Mouse (Mus musculus) heart, adult 8-10 months (tissue): Measurements from ENCODE around the gene Ankrd27. TPM values are rescaled to one million over a fixed set of nuclear protein-coding genes. Genes with fewer than 3 reads are reported as not detected.

Source experiments
- DNase-seq: peaks from one replicate; pipeline ENCODE4 v3.0.0; 2022; ENCODE audit warnings: low spot score
- total RNA-seq, 4 experiments: library from RNA; stranded (reverse); gene quantifications; 2 replicates each; pipeline ENCODE4 v1.2.4; 2022

The Ankrd27 gene
- total RNA-seq, 4 experiments from 2014 or later: 8.6 to 12.0 (median 10.8) TPM

GRCm38 (mm10) chr7:35636229-35636628 is 50.2 kb downstream of the Ankrd27 start:
- no peak for DNase-seq

GRCm38 (mm10) chr7:35636874-35637273 is 50.8 kb downstream of the Ankrd27 start:
- no peak for DNase-seq

GRCm38 (mm10) chr7:35640072-35640471 is 54.0 kb downstream of the Ankrd27 start:
- DNase-seq: no peak

DNA sequence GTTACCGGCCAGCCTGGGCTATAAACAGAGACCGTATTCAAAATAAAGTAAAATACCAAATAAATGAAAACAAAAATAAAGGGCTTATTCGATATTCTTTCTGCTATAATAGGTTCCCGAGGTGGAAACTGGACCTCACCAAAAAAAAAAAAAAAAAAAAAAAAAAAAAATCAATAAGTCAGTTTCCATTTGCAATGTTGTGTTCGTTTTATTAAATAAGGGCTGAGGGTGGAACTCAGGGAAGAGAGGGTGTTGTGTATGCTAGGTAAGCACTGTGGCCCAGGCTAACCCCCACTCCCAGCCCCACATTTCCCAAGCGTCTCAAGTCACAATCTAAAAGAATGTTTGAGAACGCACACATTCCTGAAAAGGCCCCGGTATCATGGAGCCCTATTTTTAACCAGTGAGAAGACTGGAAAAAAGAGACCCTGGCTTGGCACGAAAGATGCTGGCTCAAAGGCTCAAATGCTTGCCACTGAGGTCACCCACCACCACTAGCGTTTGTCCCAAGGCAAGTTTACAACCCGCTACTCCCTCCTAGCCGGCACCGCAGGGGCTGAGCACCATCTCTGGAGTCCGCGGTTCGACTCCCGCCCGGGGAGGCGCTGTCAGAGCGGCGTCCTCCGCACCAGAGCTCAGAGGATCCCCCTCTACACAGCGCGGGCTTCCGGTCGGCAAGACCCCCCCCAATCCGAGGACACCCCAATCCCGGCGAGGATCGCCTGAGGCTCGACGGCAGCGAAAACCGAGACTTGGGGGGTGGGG is 60.5 kb downstream of the Ankrd27 start:
- DNase-seq: no peak

GRCm38 (mm10) chr7:35647101-35647698 is 61.2 kb downstream of the Ankrd27 start, which contains the start of gene Pdcd5:
Gene Pdcd5 (minus strand): TSS chr7:35647521.
- peak; percentile 97 for DNase-seq

DNA sequence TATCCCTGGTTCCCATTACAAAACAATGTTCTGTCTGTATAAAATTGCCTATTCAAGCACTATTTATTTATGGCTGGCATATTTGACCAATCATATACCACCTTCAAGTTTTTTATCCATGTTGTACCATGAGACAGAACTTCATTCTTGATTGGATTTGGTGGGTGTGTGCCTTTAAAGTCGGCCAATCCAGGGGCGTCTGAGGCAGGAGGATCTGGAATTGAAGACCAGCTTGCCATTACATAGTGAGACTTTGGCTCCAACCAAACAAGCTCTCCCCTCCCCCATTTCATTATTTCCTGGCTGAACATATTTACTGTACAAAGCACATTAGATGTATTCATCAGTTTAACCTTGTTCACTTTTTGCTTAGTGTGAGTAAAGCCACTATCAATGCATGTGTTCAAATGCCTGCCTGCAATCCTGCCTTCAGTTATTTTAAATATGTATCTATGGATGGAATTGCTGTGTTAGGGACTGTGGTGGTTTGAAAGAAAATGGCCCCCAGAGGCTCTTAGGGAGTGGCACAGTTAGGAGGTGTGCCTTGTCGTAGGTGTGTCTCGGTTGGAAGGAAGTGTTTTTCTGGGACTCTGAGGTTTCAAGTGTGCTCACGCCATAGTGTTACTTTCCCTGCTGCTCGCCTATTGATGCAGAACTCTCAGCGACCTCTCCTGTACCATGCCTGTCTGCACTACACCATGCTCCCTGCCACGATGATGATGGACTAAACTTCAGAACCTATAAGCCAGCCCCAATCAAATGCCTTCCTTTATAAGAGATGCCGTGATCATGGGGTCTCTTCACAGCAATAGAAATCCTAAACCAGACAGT is 62.4 kb downstream of the Ankrd27 start:
- no peak for DNase-seq

DNA sequence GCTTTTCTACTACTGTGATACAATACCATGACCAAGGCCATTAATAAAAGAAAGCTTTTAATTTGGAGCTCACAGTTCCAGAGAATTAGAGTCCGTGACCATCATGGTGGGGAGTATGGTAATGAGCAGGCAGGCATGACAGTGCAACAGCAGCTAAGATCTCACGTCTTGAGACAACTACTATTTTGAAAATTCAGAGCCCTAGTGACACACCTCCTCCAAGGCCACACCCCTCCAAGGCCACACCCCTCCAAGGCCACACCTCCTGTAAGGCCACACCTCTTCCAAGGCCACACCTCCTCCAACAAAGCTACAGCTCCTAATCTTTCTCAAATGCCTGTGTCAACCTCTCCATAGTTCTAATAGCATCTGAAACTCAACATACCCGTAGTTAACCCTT is 63.0 kb downstream of the Ankrd27 start:
- DNase-seq: no peak

GRCm38 (mm10) chr7:35650716-35651410 is 64.8 kb downstream of the Ankrd27 start:
- no peak for DNase-seq

DNA sequence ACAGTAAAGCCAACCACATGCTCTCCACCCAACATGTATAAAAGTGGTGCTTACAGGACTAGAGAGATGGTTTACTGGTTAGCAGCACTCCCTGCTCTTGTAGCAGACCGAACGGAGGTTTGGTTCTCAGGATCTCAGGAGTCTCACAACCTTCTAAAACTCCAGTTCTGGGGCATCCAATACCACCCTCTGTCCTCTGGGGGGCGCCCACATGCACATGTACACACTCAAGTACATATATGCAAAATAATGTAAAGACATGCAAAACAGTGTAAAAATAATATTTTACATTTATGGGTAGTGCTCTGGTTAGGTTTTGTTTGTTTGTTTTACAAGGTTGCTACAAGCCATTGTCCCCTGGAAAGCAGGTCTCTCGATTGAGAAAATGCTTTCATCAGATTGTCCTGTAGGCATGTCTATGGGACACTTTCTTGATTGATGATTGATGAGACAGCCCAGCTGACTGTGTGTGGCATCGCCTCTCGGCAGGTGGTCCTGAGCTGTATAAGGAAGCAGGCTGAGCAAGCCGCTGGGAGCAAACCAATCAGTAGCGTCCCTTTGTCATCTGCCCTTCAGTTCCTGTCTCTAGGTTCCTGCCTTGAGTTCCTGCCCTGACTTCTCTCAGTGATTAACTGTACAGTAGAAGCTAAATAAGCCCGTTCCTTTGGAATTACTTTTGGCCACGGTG is 65.7 kb downstream of the Ankrd27 start:
- DNase-seq: no peak

GRCm38 (mm10) chr7:35657829-35658228 is 71.8 kb downstream of the Ankrd27 start:
- no peak for DNase-seq

DNA sequence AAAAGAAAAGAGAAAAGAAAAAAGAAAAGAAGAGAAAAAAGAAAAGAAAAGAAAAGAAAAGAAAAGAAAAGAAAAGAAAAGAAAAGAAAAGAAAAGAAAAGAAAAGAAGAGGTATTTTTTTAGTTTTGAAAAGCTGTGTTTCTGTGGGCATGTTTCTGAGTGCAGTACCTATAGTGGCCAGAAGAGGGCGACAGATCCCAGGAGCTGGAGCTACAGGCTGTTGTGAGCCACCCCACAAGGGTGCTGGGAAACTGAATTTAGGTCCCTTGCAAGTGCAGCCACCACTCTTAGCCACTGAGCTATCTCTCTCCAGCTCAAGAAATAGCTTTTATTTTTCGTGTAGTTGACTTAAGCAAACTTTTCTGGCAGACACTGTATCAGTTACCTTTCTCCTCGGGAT is 73.1 kb downstream of the Ankrd27 start:
- DNase-seq: no peak

DNA sequence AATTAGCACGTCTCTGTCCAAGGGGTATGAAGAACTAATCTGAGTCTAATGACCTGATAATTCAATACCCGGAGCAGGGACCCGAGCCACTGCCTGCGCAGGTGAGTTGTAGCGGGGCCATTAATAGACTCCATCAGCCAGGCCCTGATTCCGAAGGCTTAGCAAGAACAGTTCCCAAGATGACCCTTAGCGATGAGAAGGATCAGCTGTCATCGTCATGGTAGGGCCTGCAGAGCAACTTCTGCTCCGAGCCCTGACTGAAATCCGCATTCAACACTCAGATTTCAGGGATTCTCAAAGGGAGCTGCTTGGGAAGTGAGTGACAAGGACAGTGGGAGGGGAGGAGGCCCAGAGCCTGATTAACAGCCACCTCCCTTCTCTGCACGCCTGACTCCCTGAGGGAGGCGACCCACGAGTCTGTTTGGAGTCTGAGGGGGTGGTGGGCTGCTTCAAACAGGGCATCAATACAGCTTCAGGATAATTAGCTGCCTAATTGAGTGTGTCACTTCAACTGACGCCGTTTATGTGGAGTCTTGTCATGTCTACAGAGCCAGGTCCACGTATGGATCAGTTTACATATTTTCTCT is 77.8 kb downstream of the Ankrd27 start:
- no peak for DNase-seq

DNA sequence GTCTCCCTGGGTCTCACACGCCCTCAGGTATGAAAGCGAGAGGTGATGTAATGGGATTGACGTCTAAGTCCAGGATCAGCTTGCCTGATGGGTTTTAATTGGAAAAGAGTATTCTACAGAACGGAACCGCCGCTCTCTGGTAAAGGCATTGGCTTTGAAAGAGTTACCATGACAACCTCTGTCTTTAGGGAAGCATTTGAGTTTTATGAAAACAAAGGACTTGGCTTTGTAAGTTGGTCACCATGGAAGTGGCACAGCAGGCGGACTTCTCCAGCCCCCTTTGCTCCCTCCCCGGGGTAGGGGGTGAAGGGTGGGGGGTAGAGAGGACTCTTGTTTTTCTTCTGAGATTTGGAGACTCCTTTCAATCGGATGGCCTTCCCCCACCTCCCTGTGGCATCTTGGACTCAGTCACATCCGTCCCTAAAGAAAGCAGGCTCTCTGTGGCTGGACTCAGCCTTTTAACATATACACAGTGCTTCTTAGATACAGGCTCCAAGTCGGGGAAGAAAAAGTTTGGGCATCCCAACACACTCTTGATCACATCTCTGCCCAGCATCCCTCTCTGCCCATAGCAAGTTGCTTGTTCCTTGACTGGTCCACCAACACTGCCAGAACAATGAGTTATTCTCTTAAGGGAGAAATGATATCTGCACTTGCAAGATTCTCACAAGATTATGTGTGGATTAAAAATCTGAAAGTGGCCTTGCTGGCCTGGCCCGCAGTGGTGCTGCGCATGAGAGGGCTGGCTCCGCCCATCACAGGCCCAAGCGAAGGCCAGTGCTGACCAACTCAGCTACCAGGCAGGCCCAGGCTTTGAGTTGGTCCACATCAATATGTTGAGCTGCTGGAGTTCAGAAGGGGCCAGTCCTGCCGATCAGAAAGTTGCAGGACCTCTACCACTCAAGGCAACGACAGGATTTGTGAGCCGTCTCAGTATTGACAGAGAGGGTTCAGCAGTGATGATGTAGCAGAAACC is 82.3 kb downstream of the Ankrd27 start:
- DNase-seq: no peak

GRCm38 (mm10) chr7:35678976-35679375 is 92.9 kb downstream of the Ankrd27 start:
- DNase-seq: no peak

DNA sequence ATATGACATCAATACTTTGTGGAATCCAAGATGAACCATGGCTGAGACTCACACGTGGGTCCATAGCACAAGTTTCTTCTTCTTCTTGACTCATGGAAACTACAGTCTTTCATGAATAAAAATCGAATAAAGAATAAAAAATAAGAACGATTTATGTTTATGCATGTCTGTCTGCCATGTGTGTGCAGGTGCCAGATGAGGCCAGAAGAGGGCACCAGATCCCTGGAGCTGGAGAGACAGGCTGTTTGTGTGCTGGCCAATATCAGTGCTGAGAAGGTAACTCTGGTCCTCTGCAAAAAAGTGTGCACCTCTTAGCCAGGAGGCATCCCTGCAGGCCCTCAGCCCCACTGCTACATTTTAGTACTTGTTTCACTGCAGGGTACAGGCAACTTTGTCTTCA is 95.5 kb downstream of the Ankrd27 start:
- no peak for DNase-seq

- DNase-seq: no peak
Observed at GRCm38 (mm10) chr7:35683409-35684122, 97.5 kb downstream of the Ankrd27 start.

DNA sequence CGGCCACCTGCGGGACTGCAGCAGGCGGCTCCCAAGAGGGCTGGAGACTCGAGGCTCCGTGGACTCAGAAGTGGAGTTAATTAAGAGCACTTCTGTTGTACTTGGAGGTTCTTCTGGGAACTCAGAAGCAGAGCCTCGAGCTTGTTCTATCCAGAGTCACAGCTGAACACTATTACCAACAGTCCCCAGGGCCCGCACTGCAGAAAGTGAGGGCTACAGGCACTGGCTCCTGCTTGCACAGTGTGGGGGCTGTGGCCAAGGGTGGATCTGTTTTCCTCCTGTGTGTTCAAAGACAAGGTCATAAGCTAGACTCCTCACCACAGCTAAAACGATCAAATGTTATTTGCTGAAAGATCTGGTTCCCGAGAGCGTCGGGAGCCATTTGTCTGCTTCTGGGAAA is 100.2 kb downstream of the Ankrd27 start:
- no peak for DNase-seq

DNA sequence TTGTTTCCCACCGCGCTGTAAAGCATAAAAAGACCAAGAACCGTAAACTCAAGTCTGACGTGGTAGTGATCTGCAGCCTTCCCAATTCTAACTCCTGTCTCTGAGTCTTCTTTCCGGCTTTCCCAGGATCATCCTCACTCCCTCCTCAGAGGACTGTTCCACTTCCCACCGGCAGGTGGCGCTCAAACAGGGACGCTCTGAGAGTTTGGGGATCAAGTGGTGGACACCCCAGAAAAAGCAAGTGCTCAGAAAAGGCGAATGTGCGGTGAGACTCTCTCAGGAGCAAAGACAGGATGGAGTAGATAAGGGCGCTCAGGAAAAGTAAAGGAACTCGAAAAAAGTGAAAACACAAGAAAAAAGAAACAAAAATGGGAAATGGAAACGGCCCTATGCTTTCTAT is 100.7 kb downstream of the Ankrd27 start:
- DNase-seq: peak; percentile 38

- peak; percentile 33 for DNase-seq
Observed at GRCm38 (mm10) chr7:35687229-35687628, 101.2 kb downstream of the Ankrd27 start.
